Comparison of ENCODE assay signal across 7 mouse cellular contexts in the genomic region with DNA sequence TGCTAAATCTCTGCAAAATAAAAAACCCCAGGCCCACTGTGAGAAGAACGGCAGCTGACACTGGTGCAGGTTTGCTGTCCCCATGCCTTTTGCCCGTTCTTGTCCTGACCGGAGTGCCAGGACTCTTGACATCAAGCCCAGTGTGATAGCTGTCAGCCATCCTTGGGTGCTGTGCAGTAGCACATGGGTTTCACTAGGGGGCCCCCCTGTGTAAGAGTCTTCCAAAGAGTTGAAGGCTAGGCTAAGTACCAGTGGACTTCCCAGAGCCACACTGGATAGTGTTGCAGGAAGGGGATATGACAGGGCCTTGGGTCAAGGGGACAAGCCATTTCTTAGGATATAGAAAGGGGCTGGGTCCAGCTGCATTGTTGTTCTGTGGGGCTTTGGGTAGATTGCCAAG. TPM values are rescaled to one million over a fixed set of nuclear protein-coding genes. Genes with fewer than 3 reads are reported as not detected.
DNase-seq lines count a peak whose midpoint lies in the region; ATAC-seq and TF ChIP-seq lines count a peak whose summit lies in the region.

No protein-coding gene starts in this region.

- no peak overlapping the region for H3K4me3 ChIP-seq in cerebellum, adult 2 months (replicated peaks; ENCODE audit: insufficient read depth, low read depth, low read length)

- TF ChIP-seq POLR2A in cerebellum, adult 2 months (IDR thresholded peaks at IDR 0.05; ENCODE audit: borderline replicate concordance, insufficient read depth, low read length): no peak

- peaks cover 29% of the 10 kb centered on the region for H3K4me1 ChIP-seq in cerebellum, adult 2 months (ENCODE audit: control insufficient read depth, insufficient read depth, low read length)

- no peak overlapping the region for H3K27ac ChIP-seq in cerebellum, adult 2 months (ENCODE audit: insufficient read depth, low read length)

- 11% methylated on average over 3 of the region's 3 CpGs for WGBS in cerebellum, adult 2 months

- DNase-seq in ZHBTc4 (ENCODE audit: low read depth, low spot score): peak; percentile 74
- peak; percentile 82 to 84 for DNase-seq in cerebellum, adult 2 months
- peak; percentile 43 to 81 for DNase-seq in frontal cortex, adult 2 months (ENCODE audit: extremely low spot score in 1 of 2, low spot score in 1 of 2)
- DNase-seq in left cerebral cortex, adult 8-10 months (ENCODE audit: low spot score in 2 of 2): peak; percentile 30 to 54
- peak; percentile 49 for DNase-seq in right cerebral cortex, postnatal 4 days

- ATAC-seq in inflammation-experienced regulatory T-cells, adult 6 months: peak; percentile 77
- peak; percentile 83 for ATAC-seq in megakaryocyte, adult 5-6 weeks (ENCODE audit: poor library complexity, severe bottlenecking)

- TF ChIP-seq CTCF in cerebellum, adult 2 months (IDR thresholded peaks at IDR 0.05; ENCODE audit: borderline replicate concordance, insufficient read depth, low read depth, low read length): peak; percentile 83

- no peaks in the 10 kb centered on the region for H3K27me3 ChIP-seq in cerebellum, adult 2 months (ENCODE audit: control insufficient read depth, insufficient read depth, low read length)

RNA-seq across cellular contexts. Expression of a gene that starts 9.9 kb away (rescaled TPM):
- polyA plus RNA-seq in cerebellum, adult 2 months (2012; rRNA removed): 2.2 and 3.1 TPM in 2 replicates
- polyA plus RNA-seq in frontal cortex, adult 2 months (2012; rRNA removed): 0.19 and 0.26 TPM in 2 replicates
- under 1 TPM in 2 of 3 experiments, not detected in 1; 0.24 to 0.40 TPM for polyA plus RNA-seq in inflammation-experienced regulatory T-cells, adult 6 months (2017; shearing (Covaris generic))
- 1 to 10 TPM in 1 of 4 experiments, under 1 TPM in 3; 0.20 to 1.0 (median 0.64) TPM for total RNA-seq in left cerebral cortex, adult 8-10 months (2022)
- not detected in 2 replicates for total RNA-seq in megakaryocyte, adult 5-6 weeks (2015)
- 0.12 TPM in 1 of 2 replicates, not detected in the other for total RNA-seq in megakaryocyte, adult 5-6 weeks (2017)

RNA-seq across cellular contexts. Expression of a gene that starts 30.2 kb away (rescaled TPM):
- polyA plus RNA-seq in cerebellum, adult 2 months (2012; rRNA removed): 37.9 and 41.3 TPM in 2 replicates
- polyA plus RNA-seq in frontal cortex, adult 2 months (2012; rRNA removed): 29.5 and 30.8 TPM in 2 replicates
- polyA plus RNA-seq in inflammation-experienced regulatory T-cells, adult 6 months (2017; shearing (Covaris generic)): 10 to 100 TPM; 13.6 to 17.4 (median 14.2) TPM
- total RNA-seq in left cerebral cortex, adult 8-10 months (2022): 10 to 100 TPM; 55.1 to 60.8 (median 59.2) TPM
- total RNA-seq in megakaryocyte, adult 5-6 weeks (2015): 10.9 and 11.7 TPM in 2 replicates
- 24.4 and 30.7 TPM in 2 replicates for total RNA-seq in megakaryocyte, adult 5-6 weeks (2017)

RNA-seq across cellular contexts. Expression of a gene that starts 53.7 kb away (rescaled TPM):
- 19.1 and 21.0 TPM in 2 replicates for polyA plus RNA-seq in cerebellum, adult 2 months (2012; rRNA removed)
- polyA plus RNA-seq in frontal cortex, adult 2 months (2012; rRNA removed): 34.8 and 63.7 TPM in 2 replicates
- polyA plus RNA-seq in inflammation-experienced regulatory T-cells, adult 6 months (2017; shearing (Covaris generic)): under 1 TPM in 2 of 3 experiments, not detected in 1; 0.41 to 0.55 TPM
- 10 to 100 TPM in 2 of 4 experiments, 1 to 10 TPM in 2; 4.2 to 13.4 (median 7.4) TPM for total RNA-seq in left cerebral cortex, adult 8-10 months (2022)
- total RNA-seq in megakaryocyte, adult 5-6 weeks (2015): not detected in 2 replicates
- total RNA-seq in megakaryocyte, adult 5-6 weeks (2017): not detected in 2 replicates

RNA-seq across cellular contexts. Expression of a gene that starts 56.1 kb away (rescaled TPM):
- polyA plus RNA-seq in cerebellum, adult 2 months (2012; rRNA removed): 90.2 and 105 TPM in 2 replicates
- 103 and 110 TPM in 2 replicates for polyA plus RNA-seq in frontal cortex, adult 2 months (2012; rRNA removed)
- polyA plus RNA-seq in inflammation-experienced regulatory T-cells, adult 6 months (2017; shearing (Covaris generic)): 1 to 10 TPM; 5.0 to 8.7 (median 7.2) TPM
- total RNA-seq in left cerebral cortex, adult 8-10 months (2022): 100 to 1,000 TPM; 134 to 175 (median 147) TPM
- 2.7 and 3.9 TPM in 2 replicates for total RNA-seq in megakaryocyte, adult 5-6 weeks (2015)
- total RNA-seq in megakaryocyte, adult 5-6 weeks (2017): 2.2 TPM in 2 replicates

Comparison
In these comparisons a context has a peak if more than half of its experiments do, and no peak if none do; other contexts are left out.
1. RNA of a gene that starts 53.7 kb away (polyA plus RNA-seq): 34.8 to 63.7 TPM in frontal cortex, adult 2 months and 19.1 to 21.0 TPM in cerebellum, adult 2 months; 0.41 to 0.55 TPM in inflammation-experienced regulatory T-cells, adult 6 months; every median in the first group is over 10 times any median in the second.
2. Peak in every context shown above with its lines, with median percentiles within 50 percentile points of each other: DNase-seq.